Mouse (Mus musculus): ENCODE data around the gene Zfp12. TPM values are rescaled to one million over a fixed set of nuclear protein-coding genes. Genes with fewer than 3 reads are reported as not detected.

Gene Zfp12
- polyA plus RNA-seq, 1 experiment from 2014 or later, result 22.0 TPM

GRCm38 (mm10) chr5:143252039-143252438, 17.1 kb downstream of the Zfp12 start:
- Histone ChIP-seq H3K27ac (replicated peaks) (no peak overlapping the region), H3K27me3 (peaks cover 63% of the 10 kb centered on the region), H3K4me2 (no peak overlapping the region), H3K4me1 (replicated peaks) (peaks cover 25% of the 10 kb centered on the region), H3K9me3 (no peaks in the 10 kb centered on the region), H3K9ac (no peak overlapping the region), H3K4me3 (no peak overlapping the region), H3K36me3 (peaks cover 94% of the 10 kb centered on the region)
- 51% methylated on average over 6 of the region's 6 CpGs for WGBS
- no peak for ATAC-seq (ENCODE audit: low read depth)

DNA sequence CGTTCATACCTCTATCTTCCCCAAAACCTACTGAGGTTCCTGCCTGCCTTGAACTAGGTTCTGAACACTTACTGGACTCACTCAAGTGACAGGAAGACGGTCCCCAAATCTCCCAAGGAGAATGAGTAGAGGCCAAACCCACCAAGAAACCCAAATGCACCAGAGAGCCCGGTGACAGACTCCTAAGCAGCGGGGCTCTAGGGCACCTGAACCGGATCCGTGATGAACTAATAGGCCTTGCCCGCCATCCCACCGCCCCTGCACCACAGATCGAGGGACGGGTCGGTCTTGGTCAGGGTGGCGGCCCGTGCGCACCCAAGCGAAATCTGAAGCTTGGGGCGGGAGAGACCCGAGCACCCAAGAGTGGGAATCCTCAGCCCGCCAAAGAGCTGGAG, 17.8 kb downstream of the Zfp12 start:
- 21% methylated on average over 18 of the region's 18 CpGs for WGBS
- H3K36me3 ChIP-seq, result peaks cover 95% of the 10 kb centered on the region

DNA sequence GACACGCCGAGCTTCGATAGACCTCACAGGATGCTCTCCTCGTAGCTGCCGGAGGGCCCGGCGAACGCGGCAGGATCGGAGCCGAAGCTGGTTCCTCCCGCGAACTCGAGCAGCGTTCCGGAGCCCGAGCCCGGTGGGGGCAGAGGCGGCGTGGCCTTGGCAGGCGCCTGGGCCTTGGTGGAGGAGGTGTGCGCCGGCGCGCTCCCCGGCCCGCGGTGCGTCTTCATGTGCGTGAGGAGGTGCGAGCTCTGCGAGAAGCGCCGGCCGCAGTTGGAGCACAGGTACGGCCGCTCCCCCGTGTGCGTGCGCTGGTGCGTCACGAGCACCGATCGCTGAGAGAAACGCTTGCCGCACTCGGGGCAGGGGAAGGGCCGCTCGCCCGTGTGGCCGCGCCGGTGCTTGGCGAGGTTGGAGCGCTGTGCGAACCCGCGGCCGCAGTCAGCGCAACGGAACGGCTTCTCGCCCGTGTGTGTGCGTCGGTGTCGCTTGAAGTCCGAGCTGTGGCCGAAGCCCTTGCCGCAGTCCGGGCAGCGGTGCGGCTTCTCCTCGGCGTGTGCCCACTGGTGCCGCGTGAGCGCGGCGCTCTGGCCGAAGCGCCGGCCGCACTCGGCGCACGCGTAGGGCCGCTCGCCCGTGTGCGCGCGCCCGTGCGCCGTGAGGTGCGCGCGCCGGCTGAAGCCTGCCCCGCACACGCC, 18.4 kb downstream of the Zfp12 start:
- peak; percentile 32; the same call in 1 of the 2 replicates for ATAC-seq (ENCODE audit: low read depth)
- peaks cover 25% of the 10 kb centered on the region for H3K4me1 ChIP-seq (replicated peaks)
- H3K9ac ChIP-seq, result peak overlapping the region; percentile 31; the same call in 1 of the 2 replicates
- H3K9me3 ChIP-seq, result no peaks in the 10 kb centered on the region
- peak overlapping the region; percentile 29 for H3K4me3 ChIP-seq
- WGBS, result 5% methylated on average over 103 of the region's 103 CpGs
- H3K36me3 ChIP-seq, result peaks cover 95% of the 10 kb centered on the region
- H3K27ac ChIP-seq (replicated peaks), result no peak overlapping the region
- H3K27me3 ChIP-seq, result peaks cover 76% of the 10 kb centered on the region
- H3K4me2 ChIP-seq, result peak overlapping the region; percentile 55

More for the DNA sequence above, 17.8 kb downstream of the Zfp12 start:
- Histone ChIP-seq H3K27ac (replicated peaks) (no peak overlapping the region), H3K9me3 (no peaks in the 10 kb centered on the region), H3K27me3 (peaks cover 71% of the 10 kb centered on the region), H3K4me1 (replicated peaks) (peaks cover 25% of the 10 kb centered on the region), H3K9ac (no peak overlapping the region), H3K4me2 (peak overlapping the region; percentile 55; the same call in 1 of the 2 replicates), H3K4me3 (peak overlapping the region; percentile 29)
- no peak for ATAC-seq (ENCODE audit: low read depth)

GRCm38 (mm10) chr5:143253881-143254486, 19.0 kb downstream of the Zfp12 start:
- Histone ChIP-seq H3K27ac (replicated peaks) (no peak overlapping the region; the same call in 1 of the 2 replicates), H3K27me3 (peaks cover 81% of the 10 kb centered on the region), H3K4me3 (peak overlapping the region; percentile 29), H3K9me3 (no peaks in the 10 kb centered on the region), H3K9ac (peak overlapping the region; percentile 31; the same call in 1 of the 2 replicates), H3K4me2 (peak overlapping the region; percentile 55), H3K4me1 (replicated peaks) (peaks cover 25% of the 10 kb centered on the region), H3K36me3 (peaks cover 95% of the 10 kb centered on the region)
- ATAC-seq (ENCODE audit: low read depth), result peak; percentile 22; the same call in 1 of the 2 replicates
- 3% methylated on average over 79 of the region's 81 CpGs for WGBS

DNA sequence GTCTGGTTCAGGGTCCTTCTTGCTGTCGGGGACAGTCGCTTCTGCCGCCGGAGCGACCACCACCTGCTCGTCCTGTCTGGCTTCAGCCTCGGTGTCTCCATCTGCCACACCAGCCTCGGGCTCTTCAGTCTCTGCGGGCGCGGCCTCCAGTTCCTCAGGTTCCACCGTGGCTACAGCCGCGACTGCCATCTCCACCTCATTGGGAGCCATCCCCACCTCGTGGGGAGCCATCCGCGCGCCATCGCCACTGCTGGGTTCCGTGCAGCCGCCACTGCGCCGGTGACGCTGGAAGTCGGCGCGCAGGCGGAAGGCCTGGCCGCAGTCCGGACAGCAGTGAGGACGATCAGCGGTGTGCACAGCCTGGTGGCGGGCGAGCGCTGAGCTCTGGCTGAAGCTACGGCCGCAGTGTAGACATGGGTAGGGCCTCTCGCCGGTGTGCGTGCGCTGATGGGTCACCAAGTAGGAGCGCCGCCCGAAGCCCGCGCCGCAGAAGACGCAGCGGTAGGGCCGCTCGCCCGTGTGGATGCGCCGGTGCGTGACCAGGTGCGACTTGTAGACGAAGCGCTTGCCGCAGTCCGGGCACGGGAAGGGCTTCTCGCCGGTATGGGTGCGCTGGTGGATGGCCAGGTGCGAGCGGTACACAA, 19.6 kb downstream of the Zfp12 start:
- H3K9me3 ChIP-seq, result no peaks in the 10 kb centered on the region
- no peak overlapping the region for H3K27ac ChIP-seq (replicated peaks)
- peaks cover 95% of the 10 kb centered on the region for H3K36me3 ChIP-seq
- no peak overlapping the region for H3K9ac ChIP-seq
- WGBS, result 11% methylated on average over 66 of the region's 66 CpGs
- H3K27me3 ChIP-seq, result peaks cover 81% of the 10 kb centered on the region
- ATAC-seq (ENCODE audit: low read depth), result no peak
- peaks cover 25% of the 10 kb centered on the region for H3K4me1 ChIP-seq (replicated peaks)
- peak overlapping the region; percentile 55; the same call in 1 of the 2 replicates for H3K4me2 ChIP-seq
- peak overlapping the region; percentile 29; the same call in 1 of the 2 replicates for H3K4me3 ChIP-seq

DNA sequence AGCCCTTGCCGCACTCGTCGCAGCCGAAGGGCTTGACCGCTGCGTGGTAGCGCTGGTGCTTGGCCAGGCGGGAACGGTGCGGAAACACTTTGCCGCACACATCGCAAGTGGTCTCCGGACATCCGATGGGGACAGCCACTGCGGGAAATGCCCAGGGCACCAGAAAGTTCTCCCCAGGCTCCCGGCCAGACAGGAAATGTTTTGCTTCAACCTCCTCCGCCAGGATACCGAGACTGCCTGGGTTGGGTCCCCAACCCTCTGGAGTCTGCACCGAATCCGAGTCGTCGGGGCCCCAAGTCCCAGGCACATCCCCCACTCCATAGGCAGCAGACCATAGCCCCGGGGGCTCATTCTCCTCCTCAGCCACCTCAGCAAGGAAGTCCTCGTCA, 20.2 kb downstream of the Zfp12 start:
- Histone ChIP-seq H3K9me3 (no peaks in the 10 kb centered on the region), H3K4me2 (0 out of 2 replicates have a peak overlapping the region, but pooled peaks have one; percentile 55), H3K4me3 (no peak overlapping the region), H3K9ac (no peak overlapping the region), H3K27me3 (peaks cover 81% of the 10 kb centered on the region), H3K4me1 (replicated peaks) (peaks cover 25% of the 10 kb centered on the region), H3K36me3 (peaks cover 97% of the 10 kb centered on the region), H3K27ac (replicated peaks) (no peak overlapping the region)
- 20% methylated on average over 24 of the region's 24 CpGs for WGBS
- no peak for ATAC-seq (ENCODE audit: low read depth)

DNA sequence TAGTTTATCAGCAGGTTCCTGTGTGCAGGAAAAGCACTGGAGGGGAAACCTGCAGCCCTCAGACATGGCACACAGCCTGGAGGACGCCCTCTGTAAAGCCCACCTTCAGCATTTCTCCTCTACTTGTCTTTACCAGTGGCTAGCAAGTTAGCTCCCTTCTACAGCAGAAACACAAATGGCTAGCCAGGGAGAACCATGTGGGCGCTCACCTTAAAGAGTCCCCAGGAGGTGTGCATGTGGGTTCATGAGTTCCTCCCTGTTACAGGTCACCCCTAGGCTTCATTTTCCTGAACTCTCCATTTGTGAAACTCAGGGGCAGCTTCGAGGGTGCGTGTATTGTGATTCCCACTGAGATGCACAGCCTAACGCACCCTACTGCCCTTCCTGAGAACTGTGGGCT, 20.8 kb downstream of the Zfp12 start:
- Histone ChIP-seq H3K4me3 (no peak overlapping the region), H3K4me2 (no peak overlapping the region), H3K4me1 (replicated peaks) (peaks cover 25% of the 10 kb centered on the region), H3K9ac (no peak overlapping the region), H3K27me3 (peaks cover 79% of the 10 kb centered on the region), H3K9me3 (no peaks in the 10 kb centered on the region), H3K36me3 (peaks cover 99% of the 10 kb centered on the region), H3K27ac (replicated peaks) (no peak overlapping the region)
- no peak for ATAC-seq (ENCODE audit: low read depth)
- 81% methylated on average over 5 of the region's 5 CpGs for WGBS

DNA sequence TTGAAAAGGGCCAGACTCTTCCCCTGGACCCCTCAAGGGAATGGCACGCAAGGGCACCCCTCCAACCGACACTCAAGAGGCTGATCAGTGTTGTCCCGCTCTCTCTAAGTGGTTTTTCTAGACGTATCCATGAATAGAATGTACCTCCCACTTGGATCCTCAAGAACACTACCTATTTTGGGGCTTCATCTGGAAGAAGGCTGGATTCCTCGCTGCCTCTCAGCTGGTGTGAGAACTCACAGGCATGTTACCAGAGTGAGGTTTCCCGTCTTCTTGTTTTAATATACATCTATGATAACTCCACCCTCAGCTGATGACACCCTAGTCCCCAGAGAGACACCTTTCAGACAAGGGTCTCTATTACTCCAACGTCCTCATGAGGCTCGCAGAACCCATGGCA, 26.7 kb downstream of the Zfp12 start:
- H3K9me3 ChIP-seq, result no peaks in the 10 kb centered on the region
- ATAC-seq (ENCODE audit: low read depth), result no peak
- H3K4me3 ChIP-seq, result no peak overlapping the region
- WGBS, result 93% methylated on average over 8 of the region's 8 CpGs
- peaks cover 9% of the 10 kb centered on the region for H3K4me1 ChIP-seq (replicated peaks)
- peaks cover 82% of the 10 kb centered on the region for H3K36me3 ChIP-seq
- peaks cover 21% of the 10 kb centered on the region for H3K27me3 ChIP-seq
- H3K9ac ChIP-seq, result no peak overlapping the region
- no peak overlapping the region for H3K4me2 ChIP-seq
- H3K27ac ChIP-seq (replicated peaks), result no peak overlapping the region

DNA sequence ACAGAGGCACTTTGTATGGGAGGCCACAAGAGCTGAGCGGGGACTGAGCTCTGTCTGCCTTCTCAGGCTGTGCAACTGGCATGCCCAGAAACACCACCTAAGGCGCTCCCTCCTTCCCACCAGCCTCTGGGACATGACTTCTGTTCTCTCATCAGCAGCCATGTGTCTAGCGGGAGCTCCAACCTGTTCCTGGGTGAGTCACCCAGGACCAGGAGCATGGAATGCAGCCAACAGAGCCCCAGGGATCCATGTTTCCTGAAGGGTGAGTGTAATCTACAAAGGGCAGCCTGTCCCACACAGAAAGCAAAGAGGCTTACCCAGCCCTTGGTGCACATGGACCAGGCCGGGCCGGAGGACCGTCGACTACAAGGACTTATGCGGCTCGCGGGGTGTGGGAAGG, 29.7 kb downstream of the Zfp12 start:
- Histone ChIP-seq H3K4me1 (replicated peaks) (peaks cover 35% of the 10 kb centered on the region), H3K27me3 (no peaks in the 10 kb centered on the region), H3K27ac (replicated peaks) (no peak overlapping the region), H3K36me3 (peaks cover 52% of the 10 kb centered on the region), H3K9ac (no peak overlapping the region), H3K9me3 (no peaks in the 10 kb centered on the region), H3K4me3 (no peak overlapping the region), H3K4me2 (no peak overlapping the region)
- ATAC-seq (ENCODE audit: low read depth), result no peak
- WGBS, result 94% methylated on average over 10 of the region's 10 CpGs

DNA sequence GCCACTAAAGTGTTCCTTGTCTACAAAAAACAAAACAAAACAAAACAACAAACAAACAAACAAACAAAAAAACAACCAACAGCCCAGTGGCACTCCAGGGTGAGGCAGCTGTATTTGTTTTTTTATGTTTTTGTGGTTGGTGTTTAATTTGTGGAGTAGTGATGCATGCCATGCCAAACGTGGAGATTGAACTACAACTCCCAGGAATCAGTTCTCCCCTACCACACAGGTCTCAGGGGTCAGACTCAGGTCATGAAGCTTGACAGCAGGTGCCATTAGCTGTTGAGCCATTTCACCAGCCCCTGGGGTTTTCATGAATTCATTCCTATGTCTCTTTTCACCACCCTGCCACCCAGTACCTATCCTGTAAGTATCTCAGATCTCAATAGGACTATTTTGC, 30.4 kb downstream of the Zfp12 start:
- Histone ChIP-seq H3K27me3 (no peaks in the 10 kb centered on the region), H3K4me2 (no peak overlapping the region), H3K36me3 (peaks cover 45% of the 10 kb centered on the region), H3K9ac (no peak overlapping the region), H3K27ac (replicated peaks) (no peak overlapping the region), H3K4me3 (no peak overlapping the region), H3K9me3 (no peaks in the 10 kb centered on the region), H3K4me1 (replicated peaks) (peaks cover 39% of the 10 kb centered on the region)
- WGBS, result 45% methylated on average over 1 of the region's 1 CpGs
- ATAC-seq (ENCODE audit: low read depth), result no peak

DNA sequence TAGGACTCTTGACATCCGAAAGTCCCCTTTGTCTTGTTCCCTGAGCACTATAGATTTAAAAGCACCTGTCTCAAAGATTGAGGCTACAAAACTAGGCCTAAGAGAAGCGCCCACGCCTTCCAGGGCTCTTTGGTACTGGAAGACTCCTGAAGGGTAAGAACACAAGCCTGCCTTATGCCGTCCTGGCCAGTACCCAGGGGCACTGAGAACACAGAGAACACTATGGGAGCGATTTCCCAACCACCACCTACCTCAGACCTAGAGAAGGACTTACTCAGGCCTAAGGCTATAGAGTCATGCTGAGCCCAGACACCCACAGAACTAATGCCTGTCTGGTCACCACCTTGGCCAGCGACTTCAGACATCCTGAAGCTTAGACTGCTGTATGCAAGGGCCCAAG, 31.8 kb downstream of the Zfp12 start:
- H3K4me2 ChIP-seq, result no peak overlapping the region
- peaks cover 32% of the 10 kb centered on the region for H3K36me3 ChIP-seq
- 86% methylated on average over 6 of the region's 6 CpGs for WGBS
- H3K27ac ChIP-seq (replicated peaks), result no peak overlapping the region
- peaks cover 48% of the 10 kb centered on the region for H3K4me1 ChIP-seq (replicated peaks)
- no peak overlapping the region for H3K4me3 ChIP-seq
- ATAC-seq (ENCODE audit: low read depth), result no peak
- 0 out of 2 replicates have a peak overlapping the region, but pooled peaks have one; percentile 22 for H3K9ac ChIP-seq
- no peaks in the 10 kb centered on the region for H3K27me3 ChIP-seq
- no peaks in the 10 kb centered on the region for H3K9me3 ChIP-seq

GRCm38 (mm10) chr5:143268985-143269362, 34.0 kb downstream of the Zfp12 start:
- Histone ChIP-seq H3K4me2 (peak overlapping the region; percentile 94), H3K9me3 (no peaks in the 10 kb centered on the region), H3K27ac (replicated peaks) (peak overlapping the region; percentile 86), H3K9ac (peak overlapping the region; percentile 96), H3K4me3 (peak overlapping the region; percentile 87), H3K36me3 (peaks cover 10% of the 10 kb centered on the region), H3K4me1 (replicated peaks) (peaks cover 48% of the 10 kb centered on the region), H3K27me3 (no peaks in the 10 kb centered on the region)
- 25% methylated on average over 8 of the region's 8 CpGs for WGBS
- ATAC-seq (ENCODE audit: low read depth), result peak; percentile 7; the same call in 1 of the 2 replicates

Measured in neural tube, embryonic 13.5 days (tissue).